Mouse (Mus musculus) midbrain, embryonic 14.5 days (tissue): ENCODE measurements around the gene Hyal1. TPM values are rescaled to one million over a fixed set of nuclear protein-coding genes. Genes with fewer than 3 reads are reported as not detected.

Experiments
- ATAC-seq: fragments of 200-750 bp; cut with Nextera tagmentation; 2 replicates; pipeline ENCODE4 v1.8.0; 2017; ENCODE audit warnings: moderate number of reproducible peaks, moderate library complexity; ENCODE audit not compliant: low FRiP score, low TSS enrichment
- DNase-seq: peaks from one replicate; pipeline ENCODE4 v3.0.0-alpha.2; 2015
- H3K27ac ChIP-seq: fragments of 300-500 bp; sonication (generic); replicated peaks from 2 replicates; pipeline ENCODE4 v1.5.1; 2014; ENCODE audit warnings: mild to moderate bottlenecking, low read depth, low read length, moderate library complexity
- H3K27me3 ChIP-seq: fragments of 300-500 bp; sonication (generic); 2 replicates; pipeline ENCODE4 v1.6.1; 2014; ENCODE audit warnings: low read length, control low read depth, mixed read lengths; ENCODE audit not compliant: control insufficient read depth, insufficient read depth
- H3K36me3 ChIP-seq: fragments of 300-500 bp; sonication (generic); 2 replicates; pipeline ENCODE4 v1.6.1; 2014; ENCODE audit warnings: low read length, control low read depth; ENCODE audit not compliant: control insufficient read depth, insufficient read depth
- H3K4me1 ChIP-seq: fragments of 300-500 bp; sonication (generic); 2 replicates; pipeline ENCODE4 v1.6.1; 2014; ENCODE audit warnings: mild to moderate bottlenecking, antibody characterized with exemption, low read length, control low read depth; ENCODE audit not compliant: control insufficient read depth, insufficient read depth
- H3K4me2 ChIP-seq: fragments of 300-500 bp; sonication (generic); 2 replicates; pipeline ENCODE4 v1.6.1; 2014; ENCODE audit warnings: mild to moderate bottlenecking, low read length, moderate library complexity
- H3K4me3 ChIP-seq: fragments of 300-500 bp; sonication (generic); replicated peaks from 2 replicates; pipeline ENCODE4 v1.5.1; 2014; ENCODE audit warnings: low read depth, low read length
- H3K9ac ChIP-seq: fragments of 300-500 bp; sonication (generic); replicated peaks from 2 replicates; pipeline ENCODE4 v1.6.1; 2014; ENCODE audit warnings: mild to moderate bottlenecking, low read length, moderate library complexity
- H3K9me3 ChIP-seq: fragments of 300-500 bp; sonication (generic); 2 replicates; pipeline ENCODE4 v1.6.1; 2016; ENCODE audit warnings: low read length, control low read depth, mixed read lengths; ENCODE audit not compliant: control insufficient read depth
- whole genome bisulfite sequencing: fragments of 180-500 bp; shearing (Covaris S2); extraction: QIAGEN DNeasy Blood & Tissue Kit; methylation state at CpG from one replicate; pipeline ENCODE4 v1.1.7; 2014; 5-methylcytosine and 5-hydroxymethylcytosine counted together
- polyA plus RNA-seq: library from polyadenylated mRNA; unstranded; fragments of >200 nt; fragmentation: Nextera tagmentation; extraction: Ambion mirVana; gene quantifications from 2 replicates; pipeline ENCODE4 v1.2.1, GENCODE M21; 2014

The Hyal1 gene
- 3.4 and 4.9 TPM in 2 replicates for polyA plus RNA-seq

DNA sequence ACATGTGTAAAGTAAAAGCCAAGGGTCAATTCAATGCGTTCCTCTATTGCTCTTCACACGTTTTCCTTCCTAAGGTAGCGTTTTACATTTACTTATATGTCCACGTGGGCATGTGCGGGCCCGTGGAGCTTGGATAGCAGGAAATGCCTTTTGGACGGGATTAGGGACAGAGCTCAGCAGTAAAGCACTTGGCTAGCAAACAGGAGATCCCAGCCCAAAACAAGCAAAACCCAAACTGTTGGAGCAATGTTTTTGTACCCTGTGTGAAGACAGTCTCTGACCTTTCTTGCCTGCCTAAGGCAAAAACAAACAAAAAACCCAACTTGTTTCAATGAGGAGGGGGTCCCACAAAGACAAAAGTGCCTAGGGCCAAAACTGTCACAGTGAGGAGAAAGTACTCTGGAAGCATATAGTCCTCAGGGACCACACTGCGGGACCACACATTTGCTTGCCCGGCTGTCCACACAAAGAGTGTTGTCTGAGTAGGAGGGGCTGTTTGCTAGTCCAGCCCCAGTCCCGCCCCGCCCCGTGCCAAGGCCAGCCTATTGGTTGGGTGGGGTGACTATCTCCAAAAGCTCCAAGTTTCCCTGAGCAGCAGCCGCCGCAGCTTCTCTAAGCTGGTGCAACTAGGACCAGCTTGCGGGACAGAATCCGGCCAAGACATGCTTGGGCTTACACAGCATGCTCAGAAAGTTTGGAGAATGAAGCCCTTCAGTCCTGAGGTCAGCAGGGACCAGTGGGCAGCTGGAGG, at the start of gene Hyal1:
Gene Hyal1, plus strand, starts transcription at position 571 of the 751 bp plus-strand sequence.
- Histone ChIP-seq H3K4me2 (peak within 1 kb of the TSS; percentile 42), H3K36me3 (peaks cover 29% of the 10 kb centered on the region), H3K9me3 (no peaks in the 10 kb centered on the region), H3K27ac (peak within 1 kb of the TSS; percentile 41; the same call in 1 of the 2 replicates), H3K9ac (no peak within 1 kb of the TSS; the same call in 1 of the 2 replicates), H3K4me3 (peak within 1 kb of the TSS; percentile 21), H3K4me1 (peaks cover 20% of the 10 kb centered on the region), H3K27me3 (no peaks in the 10 kb centered on the region)
- peak; percentile 29 for ATAC-seq
- 27% methylated on average over 16 of the region's 16 CpGs for WGBS
- DNase-seq: peak; percentile 76

GRCm38 (mm10) chr9:107533791-107534407, 42.8 kb upstream of the Hyal1 start, which contains the start of gene Tmem115:
TSS of gene Tmem115 (plus strand) at chr9:107533945.
- peaks cover 24% of the 10 kb centered on the region for H3K36me3 ChIP-seq
- peaks cover 25% of the 10 kb centered on the region for H3K4me1 ChIP-seq
- H3K4me2 ChIP-seq: peak within 1 kb of the TSS; percentile 98
- no peaks in the 10 kb centered on the region for H3K27me3 ChIP-seq
- WGBS: under 1% methylated on average over 48 of the region's 48 CpGs
- peak; percentile 97 for ATAC-seq
- peak within 1 kb of the TSS; percentile 86 for H3K9ac ChIP-seq
- no peaks in the 10 kb centered on the region for H3K9me3 ChIP-seq
- DNase-seq: peak; percentile 98
- H3K4me3 ChIP-seq: peak within 1 kb of the TSS; percentile 73
- peak within 1 kb of the TSS; percentile 60 for H3K27ac ChIP-seq

DNA sequence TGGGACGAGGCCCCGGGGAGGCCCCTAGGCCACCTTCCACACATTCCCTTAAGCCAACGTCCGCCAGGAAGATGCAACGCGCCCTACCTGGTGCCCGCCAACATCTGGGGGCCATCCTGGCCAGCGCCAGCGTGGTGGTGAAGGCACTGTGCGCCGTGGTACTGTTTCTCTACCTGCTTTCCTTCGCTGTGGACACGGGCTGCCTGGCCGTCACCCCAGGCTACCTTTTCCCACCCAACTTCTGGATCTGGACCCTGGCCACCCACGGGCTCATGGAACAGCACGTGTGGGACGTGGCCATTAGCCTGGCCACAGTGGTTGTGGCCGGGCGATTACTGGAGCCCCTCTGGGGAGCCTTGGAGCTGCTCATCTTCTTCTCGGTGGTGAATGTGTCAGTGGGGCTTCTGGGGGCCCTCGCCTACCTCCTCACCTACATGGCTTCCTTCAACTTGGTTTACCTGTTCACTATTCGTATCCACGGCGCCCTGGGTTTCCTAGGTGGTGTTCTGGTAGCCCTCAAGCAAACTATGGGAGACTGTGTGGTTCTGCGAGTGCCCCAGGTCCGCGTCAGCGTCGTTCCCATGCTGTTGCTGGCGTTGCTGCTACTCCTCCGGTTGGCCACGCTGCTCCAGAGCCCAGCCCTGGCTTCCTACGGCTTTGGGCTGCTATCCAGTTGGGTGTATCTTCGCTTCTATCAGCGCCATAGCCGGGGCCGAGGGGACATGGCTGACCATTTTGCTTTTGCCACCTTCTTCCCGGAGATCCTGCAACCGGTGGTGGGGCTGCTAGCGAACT, 42.1 kb upstream of the Hyal1 start:
- H3K27me3 ChIP-seq: no peaks in the 10 kb centered on the region
- H3K4me1 ChIP-seq: peaks cover 25% of the 10 kb centered on the region
- H3K4me3 ChIP-seq: peak overlapping the region; percentile 73
- DNase-seq (no peak), ATAC-seq (peak; percentile 21)
- H3K4me2 ChIP-seq: peak overlapping the region; percentile 98
- H3K36me3 ChIP-seq: peaks cover 31% of the 10 kb centered on the region
- WGBS: under 1% methylated on average over 40 of the region's 40 CpGs
- peak overlapping the region; percentile 86 for H3K9ac ChIP-seq
- peak overlapping the region; percentile 60 for H3K27ac ChIP-seq
- no peaks in the 10 kb centered on the region for H3K9me3 ChIP-seq

DNA sequence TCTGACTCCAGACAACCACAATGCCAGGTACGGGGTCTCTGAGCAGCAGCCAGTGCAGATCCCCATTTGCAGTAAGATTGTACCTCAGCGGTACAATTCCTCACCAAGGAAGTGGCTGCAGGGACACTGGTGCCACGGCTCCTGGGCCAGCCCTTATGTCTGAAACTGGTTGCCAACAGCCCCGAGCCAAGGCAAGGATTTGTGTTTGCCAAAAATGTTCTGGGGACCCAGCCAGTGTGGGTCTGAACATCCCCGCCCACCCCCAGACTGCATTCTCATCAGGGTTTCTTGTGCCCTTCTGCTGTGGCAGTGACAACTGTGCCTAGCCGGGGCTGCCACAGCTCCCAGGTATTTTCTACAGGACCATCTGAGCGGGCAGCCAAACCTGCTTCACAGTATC, 38.5 kb upstream of the Hyal1 start:
- Histone ChIP-seq H3K4me3 (no peak overlapping the region; the same call in 1 of the 2 replicates), H3K9me3 (no peaks in the 10 kb centered on the region), H3K27me3 (no peaks in the 10 kb centered on the region), H3K4me2 (no peak overlapping the region), H3K9ac (no peak overlapping the region), H3K36me3 (peaks cover 37% of the 10 kb centered on the region), H3K27ac (no peak overlapping the region), H3K4me1 (peaks cover 39% of the 10 kb centered on the region)
- 96% methylated on average over 7 of the region's 7 CpGs for WGBS
- no peak for DNase-seq
- no peak for ATAC-seq

GRCm38 (mm10) chr9:107538711-107539110, 38.0 kb upstream of the Hyal1 start:
- ATAC-seq: no peak
- peaks cover 41% of the 10 kb centered on the region for H3K36me3 ChIP-seq
- no peak for DNase-seq
- H3K9me3 ChIP-seq: no peaks in the 10 kb centered on the region
- H3K4me2 ChIP-seq: no peak overlapping the region
- no peak overlapping the region for H3K9ac ChIP-seq
- WGBS: 93% methylated on average over 3 of the region's 3 CpGs
- H3K4me1 ChIP-seq: peaks cover 39% of the 10 kb centered on the region
- no peak overlapping the region for H3K27ac ChIP-seq
- H3K27me3 ChIP-seq: no peaks in the 10 kb centered on the region
- no peak overlapping the region; the same call in 1 of the 2 replicates for H3K4me3 ChIP-seq

GRCm38 (mm10) chr9:107539940-107540339, 36.8 kb upstream of the Hyal1 start:
- WGBS: 92% methylated on average over 8 of the region's 8 CpGs
- H3K4me2 ChIP-seq: no peak overlapping the region
- no peaks in the 10 kb centered on the region for H3K27me3 ChIP-seq
- no peaks in the 10 kb centered on the region for H3K9me3 ChIP-seq
- ATAC-seq (no peak), DNase-seq (no peak)
- peaks cover 51% of the 10 kb centered on the region for H3K36me3 ChIP-seq
- H3K27ac ChIP-seq: no peak overlapping the region
- peaks cover 38% of the 10 kb centered on the region for H3K4me1 ChIP-seq
- no peak overlapping the region for H3K4me3 ChIP-seq
- no peak overlapping the region for H3K9ac ChIP-seq

GRCm38 (mm10) chr9:107540420-107540819, 36.3 kb upstream of the Hyal1 start:
- Histone ChIP-seq H3K4me2 (peak overlapping the region; percentile 92; the same call in 1 of the 2 replicates), H3K9ac (no peak overlapping the region; the same call in 1 of the 2 replicates), H3K27me3 (no peaks in the 10 kb centered on the region), H3K9me3 (no peaks in the 10 kb centered on the region), H3K4me3 (no peak overlapping the region; the same call in 1 of the 2 replicates), H3K4me1 (peaks cover 33% of the 10 kb centered on the region), H3K27ac (no peak overlapping the region), H3K36me3 (peaks cover 56% of the 10 kb centered on the region)
- ATAC-seq: no peak
- no peak for DNase-seq
- WGBS: 77% methylated on average over 4 of the region's 4 CpGs

GRCm38 (mm10) chr9:107541005-107541404, 35.7 kb upstream of the Hyal1 start:
- ATAC-seq: no peak
- peaks cover 56% of the 10 kb centered on the region for H3K36me3 ChIP-seq
- H3K4me2 ChIP-seq: peak overlapping the region; percentile 92
- H3K27ac ChIP-seq: no peak overlapping the region
- no peaks in the 10 kb centered on the region for H3K27me3 ChIP-seq
- 43% methylated on average over 10 of the region's 10 CpGs for WGBS
- no peak for DNase-seq
- peaks cover 27% of the 10 kb centered on the region for H3K4me1 ChIP-seq
- H3K9ac ChIP-seq: peak overlapping the region; percentile 59
- H3K4me3 ChIP-seq: peak overlapping the region; percentile 63
- H3K9me3 ChIP-seq: no peaks in the 10 kb centered on the region
